Mouse (Mus musculus) T-helper 1 cell (primary cell): ENCODE measurements around the gene Lce1g.

ENCODE experiments used
- in situ Hi-C: fragments of 300-600 bp; cut with MboI, MseI; formaldehyde crosslinking; loops from one replicate; pipeline ENCODE4 v1.15.1; 2025; ENCODE audit warnings: high pct_unique_total_duplicates

Gene Lce1g

GRCm38 (mm10) chr3:92752238-92752637, at the start of gene Lce1g:
TSS of gene Lce1g (minus strand) at chr3:92752338.
- in situ Hi-C loops: no loop called here

GRCm38 (mm10) chr3:92790414-92790813, 38.3 kb upstream of the Lce1g start, which contains the start of gene Lce1j:
TSS of gene Lce1j (minus strand) at chr3:92790514.
- in situ Hi-C loops: no loop called here

GRCm38 (mm10) chr3:92778799-92779198, 26.7 kb upstream of the Lce1g start, which contains the start of gene Lce1i:
TSS of gene Lce1i (minus strand) at chr3:92778899.
- in situ Hi-C loops: no loop called here

- in situ Hi-C loops: no loop called here
These were observed 19.4 kb upstream of the Lce1g start for GRCm38 (mm10) chr3:92771573-92771972.

- in situ Hi-C loops: no loop called here
These were observed 12.8 kb upstream of the Lce1g start, which contains the start of gene Lce1h for GRCm38 (mm10) chr3:92764965-92765364. TSS of gene Lce1h (minus strand) at chr3:92765065.

GRCm38 (mm10) chr3:92753197-92753596, 1.1 kb upstream of the Lce1g start:
- in situ Hi-C loops: no loop called here

- in situ Hi-C loops: no loop called here
These were observed 13.1 kb downstream of the Lce1g start, which contains the start of gene Gm38119 for GRCm38 (mm10) chr3:92738996-92739395. TSS of gene Gm38119 (minus strand) at chr3:92739096.

GRCm38 (mm10) chr3:92722631-92723030, 29.5 kb downstream of the Lce1g start:
- in situ Hi-C loops: no loop called here

GRCm38 (mm10) chr3:92720250-92720649, 31.9 kb downstream of the Lce1g start, which contains the start of gene Lce1f:
TSS of gene Lce1f (minus strand) at chr3:92720350.
- in situ Hi-C loops: no loop called here

- in situ Hi-C loops: no loop called here
These were observed 37.0 kb downstream of the Lce1g start for GRCm38 (mm10) chr3:92715122-92715521.

- in situ Hi-C loops: no loop called here
These were observed 43.2 kb downstream of the Lce1g start, which contains the start of gene Lce1e for GRCm38 (mm10) chr3:92708974-92709373. TSS of gene Lce1e (minus strand) at chr3:92709074.
